Mouse (Mus musculus): ENCODE results near the gene Fam240a.

Fam240a gene

GRCm38 (mm10) chr9:110944265-110944664 is 27.6 kb upstream of the Fam240a start:
- DNase-seq, result peak in 1 of 2 experiments; percentile 33

GRCm38 (mm10) chr9:110937506-110938490 is 21.1 kb upstream of the Fam240a start:
- DNase-seq, result no peak

GRCm38 (mm10) chr9:110935941-110936340 is 19.3 kb upstream of the Fam240a start:
- DNase-seq, result peak in 1 of 2 experiments; percentile 6

GRCm38 (mm10) chr9:110933850-110934437 is 17.3 kb upstream of the Fam240a start:
- DNase-seq, result peak; percentile 16 to 37

- no peak for DNase-seq
Measured at GRCm38 (mm10) chr9:110931573-110931972, 14.9 kb upstream of the Fam240a start.

GRCm38 (mm10) chr9:110922759-110923158 is 6.1 kb upstream of the Fam240a start:
- DNase-seq, result peak; percentile 68 to 90

GRCm38 (mm10) chr9:110920665-110921419 is 4.2 kb upstream of the Fam240a start:
- peak; percentile 44 for DNase-seq

- no peak for DNase-seq
Measured at GRCm38 (mm10) chr9:110915466-110915865, 1.2 kb downstream of the Fam240a start.

GRCm38 (mm10) chr9:110914631-110915236 is 1.9 kb downstream of the Fam240a start:
- no peak for DNase-seq

GRCm38 (mm10) chr9:110909371-110909967 is 7.2 kb downstream of the Fam240a start:
- DNase-seq, result no peak

GRCm38 (mm10) chr9:110908631-110909016 is 8.0 kb downstream of the Fam240a start:
- DNase-seq, result no peak

GRCm38 (mm10) chr9:110907838-110908630 is 8.6 kb downstream of the Fam240a start:
- no peak for DNase-seq

- DNase-seq, result no peak
Measured at GRCm38 (mm10) chr9:110907201-110907837, 9.3 kb downstream of the Fam240a start.

GRCm38 (mm10) chr9:110902271-110902670 is 14.4 kb downstream of the Fam240a start:
- no peak for DNase-seq

- no peak for DNase-seq
Measured at GRCm38 (mm10) chr9:110901204-110901603, 15.5 kb downstream of the Fam240a start.

- no peak for DNase-seq
Measured at GRCm38 (mm10) chr9:110899451-110900008, 17.1 kb downstream of the Fam240a start.

- no peak for DNase-seq
Measured at GRCm38 (mm10) chr9:110896595-110896994, 20.1 kb downstream of the Fam240a start.

GRCm38 (mm10) chr9:110895994-110896393 is 20.7 kb downstream of the Fam240a start:
- no peak for DNase-seq

- no peak for DNase-seq
Measured at GRCm38 (mm10) chr9:110895507-110895906, 21.2 kb downstream of the Fam240a start.

- no peak for DNase-seq
Measured at GRCm38 (mm10) chr9:110893429-110893828, 23.2 kb downstream of the Fam240a start.

- DNase-seq, result no peak
Measured at GRCm38 (mm10) chr9:110892552-110892951, 24.1 kb downstream of the Fam240a start.

Measured in kidney, postnatal 36 days (tissue).